Mouse (Mus musculus): Measurements from ENCODE around the gene Pde5a. TPM values are rescaled to one million over a fixed set of nuclear protein-coding genes. Genes with fewer than 3 reads are reported as not detected.

Gene Pde5a
- polyA plus RNA-seq, 1 experiment from 2014 or later = 31.6 TPM

- Histone ChIP-seq H3K36me3 (ENCODE audit: control insufficient read depth, insufficient read depth, low read length) (no peaks in the 10 kb centered on the region), H3K27me3 (replicated peaks; ENCODE audit: control insufficient read depth, insufficient read depth, low read length) (no peaks in the 10 kb centered on the region), H3K27ac (ENCODE audit: low read depth) (no peak overlapping the region), H3K4me2 (ENCODE audit: low read length) (no peak overlapping the region), H3K4me3 (ENCODE audit: low read depth, low read length) (no peak overlapping the region), H3K9ac (ENCODE audit: low read length) (no peak overlapping the region), H3K9me3 (ENCODE audit: control insufficient read depth, low read length) (no peaks in the 10 kb centered on the region), H3K4me1 (replicated peaks; ENCODE audit: control insufficient read depth, insufficient read depth, low read length) (peaks cover 3% of the 10 kb centered on the region; the same call in 1 of the 2 replicates)
- ATAC-seq (replicated peaks; ENCODE audit: low FRiP score, low TSS enrichment, low read depth) (peak; percentile 65; the same call in 1 of the 2 replicates), DNase-seq (ENCODE audit: low spot score) (peak; percentile 20)
- WGBS = 69% methylated on average over 3 of the region's 3 CpGs
Measured at GRCm38 (mm10) chr3:122877543-122877942, 148.8 kb downstream of the Pde5a start.

- no peak overlapping the region for H3K27ac ChIP-seq (ENCODE audit: low read depth)
Measured at GRCm38 (mm10) chr3:122878705-122879315, 150.1 kb downstream of the Pde5a start.

GRCm38 (mm10) chr3:122887505-122888301 lies 159.0 kb downstream of the Pde5a start:
- no peaks in the 10 kb centered on the region for H3K36me3 ChIP-seq (ENCODE audit: control insufficient read depth, insufficient read depth, low read length)
- H3K9me3 ChIP-seq (ENCODE audit: control insufficient read depth, low read length) = no peaks in the 10 kb centered on the region
- DNase-seq (ENCODE audit: low spot score) (peak; percentile 23), ATAC-seq (replicated peaks; ENCODE audit: low FRiP score, low TSS enrichment, low read depth) (no peak)
- peak overlapping the region; percentile 8; the same call in 1 of the 2 replicates for H3K27ac ChIP-seq (ENCODE audit: low read depth)
- H3K9ac ChIP-seq (ENCODE audit: low read length) = no peak overlapping the region
- no peak overlapping the region for H3K4me3 ChIP-seq (ENCODE audit: low read depth, low read length)
- 69% methylated on average over 4 of the region's 4 CpGs for WGBS
- H3K4me1 ChIP-seq (replicated peaks; ENCODE audit: control insufficient read depth, insufficient read depth, low read length) = no peaks in the 10 kb centered on the region
- no peak overlapping the region for H3K4me2 ChIP-seq (ENCODE audit: low read length)
- no peaks in the 10 kb centered on the region for H3K27me3 ChIP-seq (replicated peaks; ENCODE audit: control insufficient read depth, insufficient read depth, low read length)

More at GRCm38 (mm10) chr3:122878705-122879315, 150.1 kb downstream of the Pde5a start:
- H3K27me3 ChIP-seq (replicated peaks; ENCODE audit: control insufficient read depth, insufficient read depth, low read length) = no peaks in the 10 kb centered on the region
- H3K36me3 ChIP-seq (ENCODE audit: control insufficient read depth, insufficient read depth, low read length) = no peaks in the 10 kb centered on the region
- ATAC-seq (replicated peaks; ENCODE audit: low FRiP score, low TSS enrichment, low read depth) (peak; percentile 47; the same call in 1 of the 2 replicates), DNase-seq (ENCODE audit: low spot score) (peak; percentile 58)
- no peak overlapping the region for H3K4me3 ChIP-seq (ENCODE audit: low read depth, low read length)
- H3K4me2 ChIP-seq (ENCODE audit: low read length) = no peak overlapping the region
- H3K9ac ChIP-seq (ENCODE audit: low read length) = no peak overlapping the region
- H3K9me3 ChIP-seq (ENCODE audit: control insufficient read depth, low read length) = no peaks in the 10 kb centered on the region
- WGBS = 66% methylated on average over 8 of the region's 8 CpGs
- peaks cover 3% of the 10 kb centered on the region; the same call in 1 of the 2 replicates for H3K4me1 ChIP-seq (replicated peaks; ENCODE audit: control insufficient read depth, insufficient read depth, low read length)

- no peak overlapping the region for H3K9ac ChIP-seq (ENCODE audit: low read length)
- H3K36me3 ChIP-seq (ENCODE audit: control insufficient read depth, insufficient read depth, low read length) = no peaks in the 10 kb centered on the region
- H3K4me2 ChIP-seq (ENCODE audit: low read length) = no peak overlapping the region
- DNase-seq (ENCODE audit: low spot score) (peak; percentile 49), ATAC-seq (replicated peaks; ENCODE audit: low FRiP score, low TSS enrichment, low read depth) (0 out of 2 replicates have a peak, but pooled peaks have one; percentile 40)
- no peaks in the 10 kb centered on the region for H3K4me1 ChIP-seq (replicated peaks; ENCODE audit: control insufficient read depth, insufficient read depth, low read length)
- no peaks in the 10 kb centered on the region for H3K9me3 ChIP-seq (ENCODE audit: control insufficient read depth, low read length)
- WGBS = 64% methylated on average over 5 of the region's 5 CpGs
- no peak overlapping the region for H3K4me3 ChIP-seq (ENCODE audit: low read depth, low read length)
- peak overlapping the region; percentile 8; the same call in 1 of the 2 replicates for H3K27ac ChIP-seq (ENCODE audit: low read depth)
- no peaks in the 10 kb centered on the region for H3K27me3 ChIP-seq (replicated peaks; ENCODE audit: control insufficient read depth, insufficient read depth, low read length)
Measured at GRCm38 (mm10) chr3:122888371-122888819, 159.6 kb downstream of the Pde5a start.

GRCm38 (mm10) chr3:122894772-122895171 lies 166.0 kb downstream of the Pde5a start, which contains the start of gene Fabp2:
TSS of gene Fabp2 (plus strand) at chr3:122895072.
- H3K9me3 ChIP-seq (ENCODE audit: control insufficient read depth, low read length) = no peaks in the 10 kb centered on the region
- 87% methylated on average over 3 of the region's 3 CpGs for whole genome bisulfite sequencing
- no peak within 1 kb of the TSS for H3K4me3 ChIP-seq (ENCODE audit: low read depth, low read length)
- no peaks in the 10 kb centered on the region for H3K27me3 ChIP-seq (replicated peaks; ENCODE audit: control insufficient read depth, insufficient read depth, low read length)
- no peak for ATAC-seq (replicated peaks; ENCODE audit: low FRiP score, low TSS enrichment, low read depth)
- DNase-seq (ENCODE audit: low spot score) = no peak
- 0 out of 2 replicates have a peak within 1 kb of the TSS, but pooled peaks have one; percentile 47 for H3K27ac ChIP-seq (ENCODE audit: low read depth)
- H3K36me3 ChIP-seq (ENCODE audit: control insufficient read depth, insufficient read depth, low read length) = no peaks in the 10 kb centered on the region
- 0 out of 2 replicates have a peak, but pooled peaks cover 2% of the 10 kb centered on the region for H3K4me1 ChIP-seq (replicated peaks; ENCODE audit: control insufficient read depth, insufficient read depth, low read length)
- H3K9ac ChIP-seq (ENCODE audit: low read length) = no peak within 1 kb of the TSS
- no peak within 1 kb of the TSS; the same call in 1 of the 2 replicates for H3K4me2 ChIP-seq (ENCODE audit: low read length)

- Histone ChIP-seq H3K9ac (ENCODE audit: low read length) (no peak overlapping the region), H3K4me3 (ENCODE audit: low read depth, low read length) (no peak overlapping the region), H3K36me3 (ENCODE audit: control insufficient read depth, insufficient read depth, low read length) (no peaks in the 10 kb centered on the region), H3K4me2 (ENCODE audit: low read length) (no peak overlapping the region; the same call in 1 of the 2 replicates), H3K9me3 (ENCODE audit: control insufficient read depth, low read length) (no peaks in the 10 kb centered on the region), H3K4me1 (replicated peaks; ENCODE audit: control insufficient read depth, insufficient read depth, low read length) (0 out of 2 replicates have a peak, but pooled peaks cover 2% of the 10 kb centered on the region), H3K27ac (ENCODE audit: low read depth) (0 out of 2 replicates have a peak overlapping the region, but pooled peaks have one; percentile 47), H3K27me3 (replicated peaks; ENCODE audit: control insufficient read depth, insufficient read depth, low read length) (no peaks in the 10 kb centered on the region)
- ATAC-seq (replicated peaks; ENCODE audit: low FRiP score, low TSS enrichment, low read depth) = peak; percentile 43; the same call in 1 of the 2 replicates
- WGBS = 68% methylated on average over 11 of the region's 11 CpGs
- DNase-seq (ENCODE audit: low spot score) = no peak
Measured at GRCm38 (mm10) chr3:122895189-122895731, 166.5 kb downstream of the Pde5a start.

GRCm38 (mm10) chr3:122898254-122898653 lies 169.5 kb downstream of the Pde5a start:
- ATAC-seq (replicated peaks; ENCODE audit: low FRiP score, low TSS enrichment, low read depth) (no peak), DNase-seq (ENCODE audit: low spot score) (no peak)
- Histone ChIP-seq H3K4me2 (ENCODE audit: low read length) (no peak overlapping the region), H3K9ac (ENCODE audit: low read length) (no peak overlapping the region), H3K4me3 (ENCODE audit: low read depth, low read length) (no peak overlapping the region), H3K27me3 (replicated peaks; ENCODE audit: control insufficient read depth, insufficient read depth, low read length) (no peaks in the 10 kb centered on the region), H3K9me3 (ENCODE audit: control insufficient read depth, low read length) (no peaks in the 10 kb centered on the region), H3K4me1 (replicated peaks; ENCODE audit: control insufficient read depth, insufficient read depth, low read length) (0 out of 2 replicates have a peak, but pooled peaks cover 2% of the 10 kb centered on the region), H3K36me3 (ENCODE audit: control insufficient read depth, insufficient read depth, low read length) (no peaks in the 10 kb centered on the region), H3K27ac (ENCODE audit: low read depth) (no peak overlapping the region)
- WGBS = 57% methylated on average over 6 of the region's 6 CpGs

GRCm38 (mm10) chr3:122903746-122904433 lies 175.1 kb downstream of the Pde5a start:
- Histone ChIP-seq H3K4me1 (replicated peaks; ENCODE audit: control insufficient read depth, insufficient read depth, low read length) (0 out of 2 replicates have a peak, but pooled peaks cover 4% of the 10 kb centered on the region), H3K36me3 (ENCODE audit: control insufficient read depth, insufficient read depth, low read length) (no peaks in the 10 kb centered on the region), H3K27ac (ENCODE audit: low read depth) (no peak overlapping the region), H3K9me3 (ENCODE audit: control insufficient read depth, low read length) (no peaks in the 10 kb centered on the region), H3K4me3 (ENCODE audit: low read depth, low read length) (no peak overlapping the region), H3K9ac (ENCODE audit: low read length) (no peak overlapping the region), H3K27me3 (replicated peaks; ENCODE audit: control insufficient read depth, insufficient read depth, low read length) (no peaks in the 10 kb centered on the region), H3K4me2 (ENCODE audit: low read length) (no peak overlapping the region)
- peak; percentile 83 for DNase-seq (ENCODE audit: low spot score)
- WGBS = 40% methylated on average over 12 of the region's 12 CpGs
- 0 out of 2 replicates have a peak, but pooled peaks have one; percentile 50 for ATAC-seq (replicated peaks; ENCODE audit: low FRiP score, low TSS enrichment, low read depth)

Data from intestine, embryonic 14.5 days (tissue).